Mouse (Mus musculus): ENCODE measurements around the gene Rnf34. TPM values are rescaled to one million over a fixed set of nuclear protein-coding genes. Genes with fewer than 3 reads are reported as not detected.

Gene Rnf34
- polyA plus RNA-seq, 1 experiment = 12.8 TPM

DNA sequence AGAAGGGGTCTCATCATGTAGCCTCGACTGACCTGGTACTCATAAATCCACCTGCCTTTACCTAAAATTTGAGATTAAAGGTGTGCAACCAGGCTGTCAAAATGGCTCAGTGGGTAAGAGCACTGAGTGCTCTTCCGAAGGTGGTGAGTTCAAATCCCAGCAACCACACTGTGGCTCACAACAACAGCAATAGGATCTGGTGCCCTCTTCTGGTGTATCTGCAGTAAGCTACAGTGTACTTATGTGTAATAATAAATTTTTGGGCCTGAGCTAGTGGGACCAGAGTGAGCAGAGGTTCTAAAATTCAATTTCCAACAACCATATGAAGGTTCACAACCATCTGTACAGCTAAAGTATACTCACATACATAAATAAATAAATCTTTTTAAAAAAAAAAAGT is 58.2 kb downstream of the Rnf34 start:
- 0 out of 2 replicates have a peak, but pooled peaks have one; percentile 10 for TF ChIP-seq CTCF (conservative IDR thresholded peaks at IDR 0.05; ENCODE audit: insufficient read depth, insufficient read length, low read depth, low read length)
- TF ChIP-seq POLR2A (IDR thresholded peaks at IDR 0.05; ENCODE audit: low read depth, low read length) = no peak
- no peak for DNase-seq
- H3K4me1 ChIP-seq (ENCODE audit: control insufficient read depth, insufficient read depth, low read length) = no peaks in the 10 kb centered on the region
- H3K4me3 ChIP-seq (ENCODE audit: insufficient read depth, low read depth, low read length) = no peak overlapping the region
- H3K27me3 ChIP-seq (replicated peaks; ENCODE audit: control insufficient read depth, insufficient read depth, low read length) = no peaks in the 10 kb centered on the region
- no peak overlapping the region for H3K27ac ChIP-seq (ENCODE audit: insufficient read depth, low read depth, low read length)
- WGBS = 93% methylated on average over 2 of the region's 2 CpGs
- H3K36me3 ChIP-seq (ENCODE audit: control insufficient read depth, insufficient read depth, low read length) = no peaks in the 10 kb centered on the region

DNA sequence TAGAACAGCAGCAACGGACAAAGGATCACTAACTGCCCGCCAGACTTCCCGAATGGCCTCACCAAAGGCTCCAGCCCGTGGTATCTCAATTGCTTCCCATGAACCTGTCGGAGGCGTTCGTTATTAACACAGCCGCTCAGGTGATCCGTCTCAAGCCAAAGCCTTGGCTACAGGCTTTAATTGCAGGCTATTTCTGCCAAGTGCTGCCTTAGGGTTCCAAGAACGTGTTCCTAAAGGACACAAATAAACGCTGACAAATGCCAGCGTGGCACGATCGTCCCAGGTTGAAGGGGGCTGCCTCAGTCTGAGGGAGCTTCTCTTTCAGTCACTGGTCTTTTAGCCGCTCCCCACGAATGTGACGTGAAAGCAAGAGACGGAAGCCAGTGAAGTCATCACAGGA is 59.6 kb downstream of the Rnf34 start:
- 68% methylated on average over 18 of the region's 18 CpGs for WGBS
- no peak for DNase-seq

DNA sequence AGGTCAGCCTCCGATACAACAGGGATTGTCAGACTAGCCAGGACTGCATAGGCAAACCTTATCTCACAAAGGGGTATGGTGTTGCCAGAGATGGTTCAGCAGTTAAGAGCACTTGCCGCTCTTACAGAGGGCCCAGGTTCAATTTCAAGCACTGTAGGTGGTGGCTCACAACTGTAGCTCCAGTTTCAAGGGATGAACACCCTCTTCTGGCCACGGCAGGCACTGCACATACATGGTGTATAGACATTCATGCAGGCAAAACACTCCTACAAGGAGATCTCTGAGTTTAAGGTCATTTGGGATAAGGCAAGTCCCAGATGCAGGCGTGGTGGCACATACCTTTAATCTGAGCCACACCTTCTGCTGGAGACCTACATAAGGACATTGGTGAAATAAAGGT is 63.0 kb downstream of the Rnf34 start:
- Histone ChIP-seq H3K4me3 (ENCODE audit: insufficient read depth, low read depth, low read length) (no peak overlapping the region), H3K36me3 (ENCODE audit: control insufficient read depth, insufficient read depth, low read length) (no peaks in the 10 kb centered on the region), H3K4me1 (ENCODE audit: control insufficient read depth, insufficient read depth, low read length) (no peaks in the 10 kb centered on the region), H3K27ac (ENCODE audit: insufficient read depth, low read depth, low read length) (no peak overlapping the region), H3K27me3 (replicated peaks; ENCODE audit: control insufficient read depth, insufficient read depth, low read length) (no peaks in the 10 kb centered on the region)
- DNase-seq = no peak
- 96% methylated on average over 4 of the region's 4 CpGs for WGBS
- TF ChIP-seq POLR2A (IDR thresholded peaks at IDR 0.05; ENCODE audit: low read depth, low read length) (no peak), CTCF (conservative IDR thresholded peaks at IDR 0.05; ENCODE audit: insufficient read depth, insufficient read length, low read depth, low read length) (peak; percentile 30; the same call in 1 of the 2 replicates)

More for the DNA sequence above, 59.6 kb downstream of the Rnf34 start:
- Histone ChIP-seq H3K4me3 (ENCODE audit: insufficient read depth, low read depth, low read length) (no peak overlapping the region), H3K36me3 (ENCODE audit: control insufficient read depth, insufficient read depth, low read length) (no peaks in the 10 kb centered on the region), H3K4me1 (ENCODE audit: control insufficient read depth, insufficient read depth, low read length) (no peaks in the 10 kb centered on the region), H3K27me3 (replicated peaks; ENCODE audit: control insufficient read depth, insufficient read depth, low read length) (no peaks in the 10 kb centered on the region), H3K27ac (ENCODE audit: insufficient read depth, low read depth, low read length) (no peak overlapping the region)
- TF ChIP-seq POLR2A (IDR thresholded peaks at IDR 0.05; ENCODE audit: low read depth, low read length) = no peak
- TF ChIP-seq CTCF (conservative IDR thresholded peaks at IDR 0.05; ENCODE audit: insufficient read depth, insufficient read length, low read depth, low read length) = no peak

DNA sequence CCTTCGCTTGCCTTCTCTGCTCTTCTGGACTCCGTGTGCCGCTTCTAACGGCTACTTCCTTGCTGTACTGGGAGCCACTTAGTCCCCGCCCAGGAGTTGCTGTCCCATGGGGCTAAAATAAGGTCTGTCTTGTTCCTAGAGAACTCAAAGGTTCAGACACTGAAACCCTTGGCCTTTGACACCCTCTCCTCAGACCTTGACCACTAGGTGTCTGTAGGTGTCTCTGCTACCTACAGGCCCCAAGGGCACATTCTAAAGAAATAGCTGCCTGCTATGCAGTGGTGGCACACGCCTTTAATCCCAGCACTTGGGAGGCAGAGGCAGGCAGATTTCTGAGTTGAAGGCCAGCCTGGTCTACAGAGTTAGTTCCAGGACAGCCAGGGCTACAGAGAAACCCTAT is 66.3 kb downstream of the Rnf34 start:
- H3K36me3 ChIP-seq (ENCODE audit: control insufficient read depth, insufficient read depth, low read length) = no peaks in the 10 kb centered on the region
- no peak for TF ChIP-seq POLR2A (IDR thresholded peaks at IDR 0.05; ENCODE audit: low read depth, low read length)
- no peak for TF ChIP-seq CTCF (conservative IDR thresholded peaks at IDR 0.05; ENCODE audit: insufficient read depth, insufficient read length, low read depth, low read length)
- H3K4me3 ChIP-seq (ENCODE audit: insufficient read depth, low read depth, low read length) = no peak overlapping the region
- WGBS = 86% methylated on average over 6 of the region's 6 CpGs
- H3K27ac ChIP-seq (ENCODE audit: insufficient read depth, low read depth, low read length) = no peak overlapping the region
- H3K4me1 ChIP-seq (ENCODE audit: control insufficient read depth, insufficient read depth, low read length) = no peaks in the 10 kb centered on the region
- no peaks in the 10 kb centered on the region for H3K27me3 ChIP-seq (replicated peaks; ENCODE audit: control insufficient read depth, insufficient read depth, low read length)
- no peak for DNase-seq

DNA sequence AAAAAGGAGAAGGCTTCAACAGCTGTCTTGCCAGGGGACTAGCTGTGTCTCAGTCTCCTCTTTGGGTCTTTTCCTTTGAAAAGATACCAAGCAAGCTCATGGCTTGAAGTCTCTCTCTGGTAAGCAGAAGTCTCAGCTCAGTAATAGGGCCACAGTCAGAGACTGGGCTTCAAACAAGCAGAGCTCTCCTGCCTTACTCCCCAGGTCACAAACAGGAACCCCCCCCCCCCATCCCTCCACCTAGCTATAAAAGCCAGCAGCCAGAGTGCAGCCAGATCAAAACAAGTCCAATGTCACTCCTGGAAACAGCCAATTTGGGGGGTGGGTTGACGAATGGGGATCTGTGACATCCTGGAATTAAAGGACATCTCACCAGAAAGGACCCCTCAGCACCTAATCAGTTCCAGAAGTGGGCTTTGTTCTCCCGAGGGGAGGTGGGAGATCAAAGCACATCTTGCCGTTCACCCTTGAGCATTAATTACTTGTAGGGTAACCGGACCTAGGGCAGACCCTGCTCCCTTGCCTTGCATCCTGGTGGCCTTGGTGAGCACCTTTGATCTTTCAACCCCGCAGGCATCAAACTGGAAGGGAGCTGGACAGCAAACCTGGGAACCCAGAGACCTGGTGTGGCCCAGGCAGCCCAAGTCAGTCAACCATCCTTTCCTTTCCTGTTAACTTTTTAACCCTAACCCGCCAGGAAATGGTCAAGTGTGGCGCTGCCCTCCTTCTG is 68.3 kb downstream of the Rnf34 start:
- no peaks in the 10 kb centered on the region for H3K36me3 ChIP-seq (ENCODE audit: control insufficient read depth, insufficient read depth, low read length)
- WGBS = 39% methylated on average over 7 of the region's 7 CpGs
- TF ChIP-seq CTCF (conservative IDR thresholded peaks at IDR 0.05; ENCODE audit: insufficient read depth, insufficient read length, low read depth, low read length) (no peak), POLR2A (IDR thresholded peaks at IDR 0.05; ENCODE audit: low read depth, low read length) (no peak)
- H3K4me3 ChIP-seq (ENCODE audit: insufficient read depth, low read depth, low read length) = no peak overlapping the region
- H3K27ac ChIP-seq (ENCODE audit: insufficient read depth, low read depth, low read length) = no peak overlapping the region
- DNase-seq = no peak
- H3K4me1 ChIP-seq (ENCODE audit: control insufficient read depth, insufficient read depth, low read length) = no peaks in the 10 kb centered on the region
- no peaks in the 10 kb centered on the region for H3K27me3 ChIP-seq (replicated peaks; ENCODE audit: control insufficient read depth, insufficient read depth, low read length)

DNA sequence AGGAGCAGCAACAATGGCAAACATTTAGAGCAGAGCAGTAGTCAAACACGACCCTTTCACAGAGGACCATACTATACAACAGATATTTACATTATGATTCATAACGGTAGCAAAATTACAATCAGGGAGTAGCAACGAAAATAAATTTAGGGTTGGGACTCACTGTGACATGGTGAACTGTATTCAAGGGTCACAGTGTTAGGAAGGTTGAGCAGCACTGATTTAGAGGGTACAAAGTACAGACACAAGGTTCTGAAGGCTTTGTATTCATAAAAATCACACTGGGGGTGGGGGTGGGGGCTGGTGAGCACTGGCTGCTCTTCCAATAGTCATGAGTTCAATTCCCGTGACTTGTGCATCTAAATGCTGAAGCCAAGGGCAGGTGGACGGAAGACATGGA is 70.7 kb downstream of the Rnf34 start:
- Histone ChIP-seq H3K36me3 (ENCODE audit: control insufficient read depth, insufficient read depth, low read length) (no peaks in the 10 kb centered on the region), H3K4me1 (ENCODE audit: control insufficient read depth, insufficient read depth, low read length) (no peaks in the 10 kb centered on the region), H3K27ac (ENCODE audit: insufficient read depth, low read depth, low read length) (no peak overlapping the region), H3K4me3 (ENCODE audit: insufficient read depth, low read depth, low read length) (no peak overlapping the region), H3K27me3 (replicated peaks; ENCODE audit: control insufficient read depth, insufficient read depth, low read length) (no peaks in the 10 kb centered on the region)
- 81% methylated on average over 5 of the region's 5 CpGs for WGBS
- DNase-seq = no peak
- TF ChIP-seq CTCF (conservative IDR thresholded peaks at IDR 0.05; ENCODE audit: insufficient read depth, insufficient read length, low read depth, low read length) (no peak), POLR2A (IDR thresholded peaks at IDR 0.05; ENCODE audit: low read depth, low read length) (no peak)

Other genes starting within 250 kb of the Rnf34 start
- gene Ift81, start 235.5 kb upstream of the Rnf34 start, polyA plus RNA-seq (2012; rRNA removed) = 2.0 and 3.4 TPM in 2 replicates
- 5.1 and 5.3 TPM in 2 replicates for gene P2rx7, start 206.1 kb upstream of the Rnf34 start, polyA plus RNA-seq (2012; rRNA removed)
- gene P2rx4, start 142.5 kb upstream of the Rnf34 start, polyA plus RNA-seq (2012; rRNA removed) = 81.6 and 87.7 TPM in 2 replicates
- 17.7 and 18.8 TPM in 2 replicates for gene Camkk2, start 70.6 kb upstream of the Rnf34 start, polyA plus RNA-seq (2012; rRNA removed)
- 209 and 220 TPM in 2 replicates for gene Anapc5, start 28.7 kb upstream of the Rnf34 start, polyA plus RNA-seq (2012; rRNA removed)
- gene Kdm2b, start 139.8 kb downstream of the Rnf34 start, polyA plus RNA-seq (2012; rRNA removed) = 9.6 and 10.9 TPM in 2 replicates
- 63.2 and 90.6 TPM in 2 replicates for gene Orai1, start 165.0 kb downstream of the Rnf34 start, polyA plus RNA-seq (2012; rRNA removed)
- gene Morn3, start 197.0 kb downstream of the Rnf34 start, polyA plus RNA-seq (2012; rRNA removed) = 0.06 and 0.08 TPM in 2 replicates
- 9.9 and 12.7 TPM in 2 replicates for gene Tmem120b, start 218.4 kb downstream of the Rnf34 start, polyA plus RNA-seq (2012; rRNA removed)